21 mouse cellular contexts compared by ENCODE assay signal in genomic region chr13:95098931-95099720, GRCm38 (mm10).
DNase-seq lines count a peak whose midpoint lies in the region; ATAC-seq and TF ChIP-seq lines count a peak whose summit lies in the region.
"Had no signal": no experiment of that assay in that cellular context is flagged by ENCODE, and none has a peak within 500 bp of the region (broad histone marks: within the 10 kb centered on the region; RNA-seq: fewer than 3 reads in every experiment).

No protein-coding gene starts in this region.

- TF ChIP-seq CTCF in stomach, postnatal 0 days (IDR thresholded peaks at IDR 0.05; ENCODE audit: low read depth) = no peak

- peak; percentile 78 to 90 for DNase-seq in adrenal gland, adult (ENCODE audit: inconsistent age in 2 of 2, low spot score in 1 of 2)
- DNase-seq in adrenal gland, postnatal 4 days (ENCODE audit: low spot score in 2 of 2) = no peak
- peak; percentile 9 for DNase-seq in ovary, adult 18-20 months (ENCODE audit: low spot score)
- DNase-seq in ovary, postnatal 10 days (ENCODE audit: low spot score) = no peak
- DNase-seq in adrenal gland, postnatal 36 days = peak; percentile 51 to 61
- DNase-seq in stomach, postnatal 0 days (ENCODE audit: low spot score) = no peak
- no peak for DNase-seq in heart, postnatal 25 days (ENCODE audit: low spot score)
- no peak for DNase-seq in natural killer cell, adult 2 months (ENCODE audit: low spot score in 2 of 2)
- DNase-seq: cerebellum, adult 9-10 months; gastrocnemius, adult 2 months; kidney, adult 11 months; liver, postnatal 0 days; lung, postnatal 14 days; thymus, adult 18-20 months; thymus, postnatal 36 days had no signal

- intact Hi-C loops in heart, postnatal 25 days (cut with DNase I) = no loop called here

- no peak overlapping the region for H3K4me3 ChIP-seq in stomach, postnatal 0 days (ENCODE audit: low read depth, low read length)
- H3K4me3 ChIP-seq: forebrain, embryonic 13.5 days; gastrocnemius, adult 2 months; hindbrain, embryonic 10.5 days had no signal

- ATAC-seq in stomach, postnatal 0 days (ENCODE audit: low FRiP score, low TSS enrichment) = peak; percentile 54; the same call in 1 of the 2 replicates
- ATAC-seq: forebrain, embryonic 13.5 days; hindbrain, postnatal 0 days; liver, postnatal 0 days had no signal

- WGBS in stomach, postnatal 0 days = 54% methylated on average over 8 of the region's 8 CpGs

- 0 out of 2 replicates have a peak, but pooled peaks cover 2% of the 10 kb centered on the region for H3K4me1 ChIP-seq in stomach, postnatal 0 days (replicated peaks; ENCODE audit: control insufficient read depth, insufficient read depth)

- no peaks in the 10 kb centered on the region for H3K27me3 ChIP-seq in stomach, postnatal 0 days (ENCODE audit: control insufficient read depth, insufficient read depth, low read length)
- H3K27me3 ChIP-seq: forebrain, embryonic 13.5 days had no signal

- H3K9ac ChIP-seq in stomach, postnatal 0 days (ENCODE audit: low read length) = no peak overlapping the region
- H3K9ac ChIP-seq: forebrain, embryonic 13.5 days; liver, postnatal 0 days had no signal

- no peak for TF ChIP-seq EP300 in stomach, postnatal 0 days (optimal IDR thresholded peaks at IDR 0.05)

- no peak overlapping the region for H3K27ac ChIP-seq in stomach, postnatal 0 days (replicated peaks)
- H3K27ac ChIP-seq: forebrain, embryonic 13.5 days; gastrocnemius, adult 2 months; hindbrain, postnatal 0 days; kidney, postnatal 0 days had no signal

- no peak overlapping the region for H3K4me2 ChIP-seq in stomach, postnatal 0 days (replicated peaks; ENCODE audit: low read depth)
- H3K4me2 ChIP-seq: forebrain, embryonic 13.5 days; heart, embryonic 11.5 days; midbrain, embryonic 11.5 days had no signal

- no peaks in the 10 kb centered on the region for H3K36me3 ChIP-seq in stomach, postnatal 0 days (ENCODE audit: control insufficient read depth, insufficient read depth, low read length)
- H3K36me3 ChIP-seq: hindbrain, embryonic 10.5 days had no signal

- no peaks in the 10 kb centered on the region for H3K9me3 ChIP-seq in stomach, postnatal 0 days (ENCODE audit: control insufficient read depth, low read length)
- H3K9me3 ChIP-seq: forebrain, embryonic 13.5 days; hindbrain, embryonic 10.5 days had no signal

Comparison
In these comparisons a context has a peak if more than half of its experiments do, and no peak if none do; other contexts are left out.
1. DNase-seq: peak in adrenal gland, adult (2 of 2), ovary, adult 18-20 months (single experiment) and adrenal gland, postnatal 36 days (2 of 2); none in adrenal gland, postnatal 4 days (0 of 2), ovary, postnatal 10 days (single experiment), stomach, postnatal 0 days (single experiment), heart, postnatal 25 days (single experiment) and natural killer cell, adult 2 months (0 of 2).